Mouse (Mus musculus) thymus, postnatal 25 days (tissue): Measurements from ENCODE around the gene Trpv1.

Experiments
- DNase-seq: peaks from one replicate; pipeline ENCODE4 v3.0.0; 2022

The Trpv1 gene

GRCm38 (mm10) chr11:73233992-73234391 lies at the start of gene Trpv1:
Trpv1 (plus strand) TSS chr11:73234292.
- DNase-seq = no peak

GRCm38 (mm10) chr11:73185872-73186615 lies 48.0 kb upstream of the Trpv1 start:
- no peak for DNase-seq

- no peak for DNase-seq
Observed at GRCm38 (mm10) chr11:73187231-73187630, 46.9 kb upstream of the Trpv1 start.

GRCm38 (mm10) chr11:73193047-73193446 lies 41.0 kb upstream of the Trpv1 start:
- DNase-seq = no peak

GRCm38 (mm10) chr11:73194444-73194843 lies 39.6 kb upstream of the Trpv1 start:
- no peak for DNase-seq

GRCm38 (mm10) chr11:73198190-73198589 lies 35.9 kb upstream of the Trpv1 start:
- DNase-seq = no peak

- DNase-seq = no peak
Observed at GRCm38 (mm10) chr11:73198603-73199229, 35.4 kb upstream of the Trpv1 start, which contains the start of gene Ctns. Ctns (minus strand) TSS chr11:73199042.

- DNase-seq = peak; percentile 95
Observed at GRCm38 (mm10) chr11:73199230-73199712, 34.8 kb upstream of the Trpv1 start, which contains the start of gene Shpk. Shpk (plus strand) TSS chr11:73199460.

- DNase-seq = peak; percentile 41
Observed at GRCm38 (mm10) chr11:73199879-73200278, 34.2 kb upstream of the Trpv1 start.

GRCm38 (mm10) chr11:73201021-73201420 lies 33.1 kb upstream of the Trpv1 start:
- no peak for DNase-seq

GRCm38 (mm10) chr11:73201597-73201996 lies 32.5 kb upstream of the Trpv1 start:
- no peak for DNase-seq

- DNase-seq = no peak
Observed at GRCm38 (mm10) chr11:73203895-73204294, 30.2 kb upstream of the Trpv1 start.

GRCm38 (mm10) chr11:73205194-73205593 lies 28.9 kb upstream of the Trpv1 start:
- DNase-seq = no peak

- peak; percentile 27 for DNase-seq
Observed at GRCm38 (mm10) chr11:73207621-73208020, 26.5 kb upstream of the Trpv1 start.

- no peak for DNase-seq
Observed at GRCm38 (mm10) chr11:73213956-73214355, 20.1 kb upstream of the Trpv1 start.

GRCm38 (mm10) chr11:73219671-73220070 lies 14.4 kb upstream of the Trpv1 start:
- no peak for DNase-seq

- DNase-seq = no peak
Observed at GRCm38 (mm10) chr11:73220651-73221050, 13.4 kb upstream of the Trpv1 start.

- no peak for DNase-seq
Observed at GRCm38 (mm10) chr11:73222846-73223245, 11.2 kb upstream of the Trpv1 start.

GRCm38 (mm10) chr11:73223966-73224365 lies 10.1 kb upstream of the Trpv1 start:
- peak; percentile 6 for DNase-seq

GRCm38 (mm10) chr11:73225856-73226255 lies 8.2 kb upstream of the Trpv1 start:
- DNase-seq = no peak

- no peak for DNase-seq
Observed at GRCm38 (mm10) chr11:73228881-73229280, 5.2 kb upstream of the Trpv1 start.

- DNase-seq = no peak
Observed at GRCm38 (mm10) chr11:73230081-73230480, 4.0 kb upstream of the Trpv1 start.

GRCm38 (mm10) chr11:73232513-73232912 lies 1.6 kb upstream of the Trpv1 start:
- no peak for DNase-seq
